Mouse (Mus musculus) skeletal muscle tissue, adult 2 months (tissue): ENCODE measurements around the gene Gm42372.

Experiments used
- DNase-seq: peaks from one replicate; pipeline ENCODE4 v3.0.0-alpha.2; 2012; ENCODE audit warnings: low read depth, low spot score

Gene Gm42372

GRCm38 (mm10) chr7:16959539-16960187, 23.2 kb upstream of the Gm42372 start, which contains the start of gene Pnmal1:
Pnmal1 (plus strand) TSS chr7:16959679.
- no peak for DNase-seq

GRCm38 (mm10) chr7:16961678-16962077, 21.2 kb upstream of the Gm42372 start:
- no peak for DNase-seq

GRCm38 (mm10) chr7:16968414-16968813, 14.5 kb upstream of the Gm42372 start:
- no peak for DNase-seq

- no peak for DNase-seq
Observed at GRCm38 (mm10) chr7:16971160-16971559, 11.7 kb upstream of the Gm42372 start.

GRCm38 (mm10) chr7:16974018-16974417, 8.9 kb upstream of the Gm42372 start:
- DNase-seq = peak; percentile 85

- DNase-seq = no peak
Observed at GRCm38 (mm10) chr7:16976298-16976697, 6.6 kb upstream of the Gm42372 start.

- DNase-seq = no peak
Observed at GRCm38 (mm10) chr7:16978173-16978572, 4.7 kb upstream of the Gm42372 start.

- no peak for DNase-seq
Observed at GRCm38 (mm10) chr7:16978593-16978992, 4.3 kb upstream of the Gm42372 start.

- no peak for DNase-seq
Observed at GRCm38 (mm10) chr7:16980348-16980747, 2.5 kb upstream of the Gm42372 start.

- no peak for DNase-seq
Observed at GRCm38 (mm10) chr7:16987541-16988149, 4.8 kb downstream of the Gm42372 start.

- DNase-seq = no peak
Observed at GRCm38 (mm10) chr7:16988405-16988804, 5.5 kb downstream of the Gm42372 start.

GRCm38 (mm10) chr7:16990006-16990744, 7.3 kb downstream of the Gm42372 start:
- DNase-seq = no peak

GRCm38 (mm10) chr7:16991681-16992450, 9.0 kb downstream of the Gm42372 start:
- DNase-seq = no peak

- no peak for DNase-seq
Observed at GRCm38 (mm10) chr7:16992451-16992807, 9.5 kb downstream of the Gm42372 start, which contains the start of gene Ccdc8. Ccdc8 (plus strand) TSS chr7:16992708.

- peak; percentile 81 for DNase-seq
Observed at GRCm38 (mm10) chr7:16993651-16994399, 10.9 kb downstream of the Gm42372 start.

- DNase-seq = no peak
Observed at GRCm38 (mm10) chr7:16994400-16994799, 11.5 kb downstream of the Gm42372 start.

GRCm38 (mm10) chr7:16995345-16995744, 12.5 kb downstream of the Gm42372 start:
- no peak for DNase-seq

GRCm38 (mm10) chr7:16999233-16999632, 16.3 kb downstream of the Gm42372 start:
- no peak for DNase-seq

GRCm38 (mm10) chr7:16999650-17000049, 16.8 kb downstream of the Gm42372 start:
- peak; percentile 62 for DNase-seq

- peak; percentile 72 for DNase-seq
Observed at GRCm38 (mm10) chr7:17002375-17003195, 19.7 kb downstream of the Gm42372 start.
